Mouse (Mus musculus): ENCODE results near the gene Pdgfc. TPM values are rescaled to one million over a fixed set of nuclear protein-coding genes. Genes with fewer than 3 reads are reported as not detected.

Gene Pdgfc
- polyA plus RNA-seq, 1 experiment: 2.5 TPM

DNA sequence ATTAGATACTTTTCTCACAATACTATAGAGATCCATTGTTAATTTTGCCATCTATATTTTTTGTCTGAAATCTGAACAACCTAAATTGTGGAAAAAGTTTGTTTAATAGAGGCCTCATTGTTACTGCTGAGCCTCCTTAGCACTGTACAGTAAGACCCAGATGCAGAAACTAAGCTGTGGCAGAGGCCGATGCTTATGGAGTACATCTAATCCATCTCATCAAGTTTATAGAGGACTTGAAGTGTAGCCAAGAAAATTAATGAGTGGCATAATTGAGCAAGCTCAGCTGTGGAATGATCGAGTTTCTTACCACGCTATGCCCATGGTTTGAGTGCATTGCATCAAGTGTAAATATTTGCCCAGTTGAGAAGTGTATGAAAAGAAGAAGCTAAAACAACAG lies 175.4 kb downstream of the Pdgfc start:
- no peak overlapping the region for H3K4me3 ChIP-seq (ENCODE audit: low read depth, low read length)
- H3K27ac ChIP-seq (ENCODE audit: insufficient read depth, low read depth, low read length): no peak overlapping the region
- no peaks in the 10 kb centered on the region for H3K4me1 ChIP-seq (ENCODE audit: control insufficient read depth, insufficient read depth, insufficient read length, low read length)
- WGBS: 59% methylated on average over 3 of the region's 3 CpGs
- TF ChIP-seq CTCF (IDR thresholded peaks at IDR 0.05; ENCODE audit: extremely low read depth, insufficient read length, insufficient replicate concordance, low read depth, low read length): no peak
- TF ChIP-seq POLR2A (IDR thresholded peaks at IDR 0.05; ENCODE audit: low read depth, low read length): no peak
- no peaks in the 10 kb centered on the region for H3K36me3 ChIP-seq (ENCODE audit: control insufficient read depth, insufficient read depth, low read length)
- H3K27me3 ChIP-seq (ENCODE audit: control insufficient read depth, insufficient read depth, low read length): no peaks in the 10 kb centered on the region

DNA sequence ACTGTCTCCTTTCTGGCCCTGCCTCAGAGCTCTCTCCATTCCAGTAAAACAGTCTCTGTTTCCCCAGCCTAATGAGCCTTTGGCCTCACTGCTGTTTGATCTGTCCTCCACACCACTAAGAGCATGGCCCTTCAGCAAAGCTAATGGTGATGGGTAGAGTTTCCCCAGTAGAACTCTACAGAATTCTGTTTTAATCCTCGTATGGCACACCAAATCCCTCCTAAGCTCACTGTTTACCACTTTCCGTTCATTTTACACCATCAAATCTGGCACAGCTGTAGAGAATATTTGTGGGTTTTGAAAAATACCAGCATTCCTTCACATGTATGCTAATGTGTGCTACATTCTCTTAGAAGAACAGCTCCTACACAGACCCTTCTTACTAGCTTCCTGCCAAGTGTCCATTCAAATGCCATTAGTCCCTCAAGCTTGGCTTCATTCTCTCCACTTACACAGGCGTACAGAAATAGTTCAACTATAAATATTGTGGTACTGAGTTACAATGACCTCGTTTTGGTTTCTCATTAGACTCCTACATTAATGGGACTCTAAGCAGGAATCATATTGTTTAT lies 179.4 kb downstream of the Pdgfc start:
- Histone ChIP-seq H3K4me3 (ENCODE audit: low read depth, low read length) (no peak overlapping the region), H3K36me3 (ENCODE audit: control insufficient read depth, insufficient read depth, low read length) (no peaks in the 10 kb centered on the region), H3K4me1 (ENCODE audit: control insufficient read depth, insufficient read depth, insufficient read length, low read length) (no peaks in the 10 kb centered on the region), H3K27ac (ENCODE audit: insufficient read depth, low read depth, low read length) (no peak overlapping the region), H3K27me3 (ENCODE audit: control insufficient read depth, insufficient read depth, low read length) (no peaks in the 10 kb centered on the region)
- TF ChIP-seq CTCF (IDR thresholded peaks at IDR 0.05; ENCODE audit: extremely low read depth, insufficient read length, insufficient replicate concordance, low read depth, low read length): no peak
- TF ChIP-seq POLR2A (IDR thresholded peaks at IDR 0.05; ENCODE audit: low read depth, low read length): no peak
- 65% methylated on average over 4 of the region's 4 CpGs for WGBS

DNA sequence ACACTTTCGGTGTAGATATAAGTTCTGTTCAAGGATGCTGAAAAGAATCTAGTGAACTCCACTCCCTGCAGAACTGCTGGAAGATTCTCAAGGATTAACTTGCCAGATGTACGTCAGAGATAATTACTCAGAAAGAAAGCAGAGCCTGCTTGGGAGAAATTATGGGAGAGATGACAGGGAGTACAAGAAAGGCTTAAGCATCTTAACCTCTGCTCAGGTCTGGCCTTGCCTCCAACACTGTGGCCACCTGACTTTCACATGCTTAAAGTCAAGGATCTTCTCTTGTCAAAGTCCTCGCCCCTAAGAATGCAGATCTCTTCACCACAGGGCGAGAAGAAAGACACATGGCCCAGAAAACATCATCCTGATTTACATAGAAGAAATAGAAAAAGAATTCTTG lies 185.5 kb downstream of the Pdgfc start:
- no peaks in the 10 kb centered on the region for H3K27me3 ChIP-seq (ENCODE audit: control insufficient read depth, insufficient read depth, low read length)
- H3K36me3 ChIP-seq (ENCODE audit: control insufficient read depth, insufficient read depth, low read length): no peaks in the 10 kb centered on the region
- TF ChIP-seq CTCF (IDR thresholded peaks at IDR 0.05; ENCODE audit: extremely low read depth, insufficient read length, insufficient replicate concordance, low read depth, low read length) (no peak), POLR2A (IDR thresholded peaks at IDR 0.05; ENCODE audit: low read depth, low read length) (no peak)
- H3K4me3 ChIP-seq (ENCODE audit: low read depth, low read length): no peak overlapping the region
- H3K4me1 ChIP-seq (ENCODE audit: control insufficient read depth, insufficient read depth, insufficient read length, low read length): no peaks in the 10 kb centered on the region
- WGBS: 65% methylated on average over 4 of the region's 4 CpGs
- no peak overlapping the region for H3K27ac ChIP-seq (ENCODE audit: insufficient read depth, low read depth, low read length)

DNA sequence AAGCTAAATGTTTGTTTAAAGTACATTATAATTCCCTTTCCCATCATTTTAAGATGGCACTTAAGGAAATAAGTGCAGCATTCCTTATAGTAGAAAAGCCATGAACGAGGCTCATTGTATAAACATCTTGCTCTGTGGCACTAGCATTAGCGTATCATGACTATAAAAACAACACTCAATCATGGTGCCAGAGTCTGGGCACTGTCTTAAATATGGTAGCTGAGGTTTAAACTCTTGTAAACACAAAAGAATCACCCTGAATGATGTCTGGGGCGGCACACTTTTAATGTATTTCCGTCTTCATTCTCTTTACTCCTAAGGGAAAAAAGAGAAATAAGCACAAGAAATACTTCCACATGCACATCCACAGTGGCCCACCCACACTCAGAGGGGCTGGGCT lies 192.1 kb downstream of the Pdgfc start:
- WGBS: 66% methylated on average over 4 of the region's 4 CpGs
- no peaks in the 10 kb centered on the region for H3K4me1 ChIP-seq (ENCODE audit: control insufficient read depth, insufficient read depth, insufficient read length, low read length)
- no peak for TF ChIP-seq POLR2A (IDR thresholded peaks at IDR 0.05; ENCODE audit: low read depth, low read length)
- no peak for TF ChIP-seq CTCF (IDR thresholded peaks at IDR 0.05; ENCODE audit: extremely low read depth, insufficient read length, insufficient replicate concordance, low read depth, low read length)
- no peak overlapping the region for H3K4me3 ChIP-seq (ENCODE audit: low read depth, low read length)
- no peaks in the 10 kb centered on the region for H3K27me3 ChIP-seq (ENCODE audit: control insufficient read depth, insufficient read depth, low read length)
- H3K27ac ChIP-seq (ENCODE audit: insufficient read depth, low read depth, low read length): no peak overlapping the region
- no peaks in the 10 kb centered on the region for H3K36me3 ChIP-seq (ENCODE audit: control insufficient read depth, insufficient read depth, low read length)

DNA sequence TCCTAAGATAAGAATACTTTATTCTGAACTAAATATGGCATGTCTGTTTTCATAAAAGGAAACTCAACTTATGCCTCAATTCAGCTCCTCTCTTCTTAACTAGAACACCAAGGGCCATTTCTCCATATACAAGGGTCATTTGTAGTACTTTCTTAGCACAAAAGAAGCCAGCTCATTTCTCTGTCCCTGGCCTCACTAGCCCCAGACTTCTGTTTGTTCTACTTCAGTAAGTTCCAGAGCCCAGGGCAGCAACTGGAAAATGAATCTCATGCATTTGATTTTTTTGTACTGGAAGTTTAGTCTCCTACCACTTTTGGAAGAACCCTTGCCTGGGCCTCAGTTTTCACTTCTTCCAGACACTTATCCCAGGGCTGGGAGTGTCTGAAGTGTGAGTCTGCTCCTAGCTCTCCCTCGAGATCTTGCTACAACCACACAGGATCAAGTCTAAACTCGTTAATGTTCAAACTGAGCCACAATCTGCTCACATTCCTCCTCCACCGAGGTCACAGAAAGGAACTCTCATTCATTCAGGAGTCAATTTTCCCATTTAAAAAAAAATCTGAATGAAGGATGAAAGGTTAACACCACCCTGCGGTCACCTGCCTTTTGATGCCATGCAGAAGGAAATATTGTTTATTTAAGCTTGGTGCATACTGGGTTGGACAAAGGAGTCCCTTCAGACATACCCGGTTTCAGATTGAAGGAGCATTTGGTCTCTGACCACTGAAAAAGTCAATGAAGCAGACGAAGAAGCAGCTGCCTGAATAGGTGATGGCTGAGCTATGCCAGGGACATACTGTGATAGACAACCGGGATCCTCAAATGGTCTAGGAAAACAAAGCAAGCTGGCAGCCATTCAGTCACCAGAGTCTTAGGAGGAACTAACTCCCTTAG lies 206.7 kb downstream of the Pdgfc start:
- no peak overlapping the region for H3K27ac ChIP-seq (ENCODE audit: insufficient read depth, low read depth, low read length)
- H3K4me1 ChIP-seq (ENCODE audit: control insufficient read depth, insufficient read depth, insufficient read length, low read length): no peaks in the 10 kb centered on the region
- H3K4me3 ChIP-seq (ENCODE audit: low read depth, low read length): no peak overlapping the region
- no peaks in the 10 kb centered on the region for H3K27me3 ChIP-seq (ENCODE audit: control insufficient read depth, insufficient read depth, low read length)
- 20% methylated on average over 7 of the region's 7 CpGs for WGBS
- H3K36me3 ChIP-seq (ENCODE audit: control insufficient read depth, insufficient read depth, low read length): no peaks in the 10 kb centered on the region
- TF ChIP-seq POLR2A (IDR thresholded peaks at IDR 0.05; ENCODE audit: low read depth, low read length) (no peak), CTCF (IDR thresholded peaks at IDR 0.05; ENCODE audit: extremely low read depth, insufficient read length, insufficient replicate concordance, low read depth, low read length) (no peak)

DNA sequence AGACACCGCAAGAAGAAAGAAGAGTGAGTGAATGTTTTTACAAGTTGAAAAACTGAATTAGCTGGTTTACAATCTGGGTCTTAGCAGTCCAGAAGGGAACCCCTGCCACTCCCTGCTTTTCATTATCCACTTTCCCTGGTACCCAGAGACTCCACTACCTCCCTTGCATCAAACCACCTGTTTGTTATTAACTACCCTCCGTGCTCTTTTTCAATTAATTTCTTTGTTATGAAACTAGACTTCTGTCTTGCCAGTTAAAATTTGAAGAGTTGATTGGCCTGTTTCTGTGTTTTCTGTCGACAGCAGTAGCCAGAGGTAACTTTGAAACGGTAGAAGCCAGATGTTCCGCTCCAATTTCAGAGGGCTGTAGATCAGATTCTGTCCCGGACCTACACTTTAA lies 207.4 kb downstream of the Pdgfc start:
- H3K36me3 ChIP-seq (ENCODE audit: control insufficient read depth, insufficient read depth, low read length): no peaks in the 10 kb centered on the region
- no peaks in the 10 kb centered on the region for H3K4me1 ChIP-seq (ENCODE audit: control insufficient read depth, insufficient read depth, insufficient read length, low read length)
- no peaks in the 10 kb centered on the region for H3K27me3 ChIP-seq (ENCODE audit: control insufficient read depth, insufficient read depth, low read length)
- 55% methylated on average over 6 of the region's 6 CpGs for WGBS
- TF ChIP-seq CTCF (IDR thresholded peaks at IDR 0.05; ENCODE audit: extremely low read depth, insufficient read length, insufficient replicate concordance, low read depth, low read length) (no peak), POLR2A (IDR thresholded peaks at IDR 0.05; ENCODE audit: low read depth, low read length) (no peak)
- no peak overlapping the region for H3K27ac ChIP-seq (ENCODE audit: insufficient read depth, low read depth, low read length)
- H3K4me3 ChIP-seq (ENCODE audit: low read depth, low read length): no peak overlapping the region

DNA sequence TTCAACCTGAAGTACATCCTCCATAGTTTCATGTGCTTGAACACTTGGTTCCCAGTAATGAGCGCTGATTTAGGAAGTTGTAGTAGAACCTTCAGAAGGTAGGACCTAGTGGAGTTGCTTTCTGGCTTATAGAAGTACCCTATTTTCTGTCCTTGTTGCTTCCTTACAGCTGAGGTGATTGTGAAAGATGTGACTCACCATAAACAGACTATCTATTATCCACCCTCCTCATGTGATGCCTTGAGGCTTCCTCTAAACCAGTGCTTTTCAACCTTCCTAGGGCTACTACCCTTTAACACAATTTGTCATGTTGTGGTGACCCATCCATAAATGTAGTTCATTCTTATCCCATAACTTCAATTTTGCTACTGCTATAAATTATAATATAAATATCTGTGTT lies 226.6 kb downstream of the Pdgfc start:
- TF ChIP-seq CTCF (IDR thresholded peaks at IDR 0.05; ENCODE audit: extremely low read depth, insufficient read length, insufficient replicate concordance, low read depth, low read length): no peak
- no peak for TF ChIP-seq POLR2A (IDR thresholded peaks at IDR 0.05; ENCODE audit: low read depth, low read length)
- H3K27ac ChIP-seq (ENCODE audit: insufficient read depth, low read depth, low read length): no peak overlapping the region
- H3K4me3 ChIP-seq (ENCODE audit: low read depth, low read length): no peak overlapping the region
- H3K4me1 ChIP-seq (ENCODE audit: control insufficient read depth, insufficient read depth, insufficient read length, low read length): no peaks in the 10 kb centered on the region
- no peaks in the 10 kb centered on the region for H3K27me3 ChIP-seq (ENCODE audit: control insufficient read depth, insufficient read depth, low read length)
- no peaks in the 10 kb centered on the region for H3K36me3 ChIP-seq (ENCODE audit: control insufficient read depth, insufficient read depth, low read length)
- WGBS: 93% methylated on average over 1 of the region's 1 CpGs

Other genes starting within 250 kb of the Pdgfc start
- 0.05 TPM in 1 of 2 replicates, not detected in the other for gene Gria2, start 233.6 kb upstream of the Pdgfc start, polyA plus RNA-seq (2012; rRNA removed)
- 0.06 and 0.10 TPM in 2 replicates for gene Glrb, start 122.8 kb upstream of the Pdgfc start, polyA plus RNA-seq (2012; rRNA removed)